Mouse (Mus musculus) embryo, embryonic 9.5 days (tissue): ENCODE results near the gene Frs3.
"Not testable (repeated sequence)": the region's sequence is repeated elsewhere in the genome, so short reads cannot be mapped to it uniquely, and the experiment has no call there.

ENCODE experiments used
- DNase-seq: peaks from one replicate; pipeline ENCODE4 v3.0.0-alpha.2; 2017; ENCODE audit errors: extremely low spot score

Gene Frs3

DNA sequence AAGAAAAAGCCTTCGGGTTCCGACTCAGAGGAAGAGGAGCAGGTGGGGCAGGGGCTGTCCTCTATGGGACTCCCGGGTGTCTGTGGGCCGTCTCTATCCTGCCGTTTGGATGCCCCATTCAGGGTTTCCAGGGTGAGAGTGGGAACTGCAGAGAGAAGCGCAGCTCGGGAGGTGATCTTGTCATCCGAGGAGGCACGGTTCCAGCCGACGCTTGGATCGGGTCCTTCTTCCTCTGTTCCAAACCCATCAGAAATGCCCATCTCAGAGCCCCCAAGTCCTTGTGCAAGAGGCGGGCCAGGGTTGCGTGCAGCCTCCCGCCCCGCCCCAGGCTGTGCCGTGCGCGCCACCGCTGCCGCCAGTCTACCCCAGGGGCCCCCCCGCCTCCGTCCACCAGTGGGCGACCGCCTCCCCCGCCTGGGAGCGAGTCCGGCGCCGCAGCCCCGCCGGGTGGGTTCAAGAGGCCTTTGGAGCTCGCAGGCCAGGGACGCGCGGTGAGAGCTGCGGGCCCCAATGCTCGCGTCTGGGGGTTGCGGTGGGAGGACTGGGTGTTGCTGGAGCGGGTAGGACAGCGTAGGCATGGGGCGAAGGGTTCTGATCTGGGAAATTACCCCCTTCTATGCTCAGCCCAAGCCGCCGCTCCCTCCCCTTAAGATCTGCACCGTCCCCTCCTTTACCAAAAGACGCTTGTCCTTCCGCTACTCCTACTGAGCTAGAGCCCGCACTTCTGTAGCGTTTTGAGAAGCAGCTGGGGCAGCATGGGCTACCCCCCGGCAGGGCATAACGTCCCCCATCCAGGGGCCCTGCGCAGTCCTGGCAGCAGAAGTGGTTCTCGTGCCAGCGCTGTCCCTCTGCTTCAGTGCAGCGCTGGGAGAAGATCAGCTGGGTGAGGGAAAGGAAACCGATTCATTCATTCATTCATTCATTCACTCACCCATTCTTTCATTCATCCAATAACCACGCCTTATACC, at the start of gene Frs3:
Frs3 (plus strand) TSS at position 423 of the 968 bp plus-strand sequence.
- DNase-seq = peak; percentile 77

DNA sequence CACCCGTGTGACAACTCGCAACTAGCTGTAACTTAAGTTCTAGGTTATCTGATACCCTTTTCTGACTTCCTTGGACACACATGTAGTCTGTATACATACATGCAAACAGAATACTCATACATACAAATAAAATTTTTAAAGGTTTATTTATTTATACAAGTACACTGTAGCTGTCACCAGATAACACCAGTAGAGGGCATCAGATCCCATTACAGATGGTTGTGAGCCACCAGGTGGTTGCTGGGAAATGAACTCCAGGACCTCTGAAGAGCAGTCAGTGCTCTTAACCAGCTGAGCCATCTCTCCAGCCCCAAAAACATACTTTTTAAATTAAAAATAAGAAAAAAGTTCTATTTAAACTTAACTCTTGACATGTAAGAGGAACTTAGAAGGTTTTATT, 45.8 kb upstream of the Frs3 start:
- no peak for DNase-seq

- peak; percentile 74 for DNase-seq
Measured at GRCm38 (mm10) chr17:47646683-47647082, 42.1 kb upstream of the Frs3 start.

- DNase-seq = no peak
Measured at GRCm38 (mm10) chr17:47648966-47649365, 39.9 kb upstream of the Frs3 start.

DNA sequence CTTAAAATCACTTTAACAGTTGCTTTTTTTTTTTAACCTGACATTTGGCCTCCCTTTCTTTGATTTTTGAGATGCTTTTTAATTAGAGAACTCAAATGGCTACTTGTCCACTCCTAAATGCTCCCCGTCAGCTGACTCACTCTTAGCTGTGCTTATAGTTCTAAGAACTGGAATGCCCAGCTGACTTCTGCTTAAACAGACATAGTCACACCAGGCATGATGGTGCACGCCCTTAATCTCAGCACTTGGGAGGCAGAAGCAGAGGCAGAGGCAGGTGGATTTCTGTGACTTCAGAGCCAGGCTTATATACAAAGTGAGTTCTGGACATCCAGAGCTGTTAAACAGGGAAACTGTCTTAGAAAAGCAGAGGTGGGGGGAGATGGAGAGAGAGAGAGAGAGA, 36.9 kb upstream of the Frs3 start:
- DNase-seq = no peak

DNA sequence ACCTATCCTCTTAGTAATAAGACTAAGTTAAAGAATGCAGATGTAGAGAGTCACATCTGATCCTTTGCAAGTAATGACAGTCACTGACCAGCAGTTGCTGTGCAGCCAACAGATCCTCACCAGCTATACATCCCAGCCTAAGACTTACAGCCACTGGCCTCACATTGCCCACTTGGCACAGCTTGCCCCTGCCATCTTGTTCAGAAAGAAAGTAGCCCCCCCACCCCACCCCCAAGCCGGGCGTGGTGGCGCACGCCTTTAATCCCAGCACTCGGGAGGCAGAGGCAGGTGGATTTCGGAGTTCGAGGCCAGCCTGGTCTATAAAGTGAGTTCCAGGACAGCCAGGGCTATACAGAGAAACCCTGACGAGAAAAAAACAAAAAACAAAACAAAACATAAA, 34.5 kb upstream of the Frs3 start:
- not testable (repeated sequence) for DNase-seq

DNA sequence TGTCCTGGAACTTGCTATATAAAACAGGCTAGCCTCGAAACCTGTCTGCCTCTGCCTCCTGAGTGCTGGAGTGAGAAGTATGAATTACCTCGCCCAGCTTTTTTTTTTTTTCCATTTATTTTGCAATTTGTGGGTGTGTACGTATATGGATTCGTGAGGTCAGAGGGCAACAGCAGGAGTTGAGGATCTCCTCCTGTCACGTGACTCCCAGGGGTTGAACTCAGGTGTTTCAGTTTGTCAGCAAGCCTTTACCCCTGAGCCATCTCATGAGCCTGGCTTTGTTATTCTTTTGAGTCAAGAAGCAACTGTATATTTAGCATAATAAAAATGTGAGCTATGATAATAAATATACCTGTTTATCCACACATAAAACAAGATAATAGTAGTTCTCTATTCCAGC, 33.1 kb upstream of the Frs3 start:
- DNase-seq = no peak

DNA sequence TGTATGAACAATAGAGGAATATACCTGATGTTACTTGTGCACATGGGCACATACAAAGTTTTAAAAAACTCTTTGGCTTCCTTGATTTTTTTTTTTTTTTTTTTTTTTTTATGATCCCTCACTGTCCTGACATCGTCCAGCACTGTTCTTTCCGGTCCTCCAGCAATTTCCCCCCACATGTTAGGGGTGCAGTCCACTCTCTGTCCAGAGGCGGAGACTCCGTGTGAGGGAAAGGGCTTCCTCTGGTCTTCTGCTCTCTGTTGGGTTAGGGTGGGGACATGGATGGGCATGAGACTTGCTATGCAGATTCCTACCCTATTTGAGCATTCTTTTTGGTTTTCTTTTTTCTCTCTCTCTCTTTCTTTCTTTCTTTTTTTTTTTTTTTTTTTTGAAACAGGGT, 30.9 kb upstream of the Frs3 start:
- DNase-seq = no peak

DNA sequence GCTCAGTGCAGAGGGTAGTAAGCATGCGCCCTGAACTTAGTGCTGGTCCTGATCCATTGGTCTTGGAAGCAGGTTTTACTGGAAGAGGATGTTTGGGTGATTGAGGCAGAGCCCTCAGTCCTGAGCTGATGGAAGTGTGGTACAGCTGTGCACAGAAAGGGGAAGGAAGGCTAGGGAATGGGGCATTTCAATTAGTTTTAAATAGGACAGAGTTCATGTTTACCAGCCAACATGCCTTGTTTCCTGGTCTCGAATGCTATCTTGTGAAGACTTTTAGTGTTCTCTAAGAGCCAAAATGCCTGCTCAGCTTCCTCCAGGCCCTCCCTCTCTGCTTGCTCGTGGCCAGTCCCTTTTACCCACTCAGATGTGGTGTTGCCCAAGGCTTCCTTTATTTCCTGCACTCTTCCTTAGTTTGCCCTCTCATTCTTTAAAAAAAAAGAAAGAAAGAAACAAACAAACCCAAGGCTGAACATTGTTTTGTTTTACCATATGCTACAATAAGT, 30.0 kb upstream of the Frs3 start:
- no peak for DNase-seq

DNA sequence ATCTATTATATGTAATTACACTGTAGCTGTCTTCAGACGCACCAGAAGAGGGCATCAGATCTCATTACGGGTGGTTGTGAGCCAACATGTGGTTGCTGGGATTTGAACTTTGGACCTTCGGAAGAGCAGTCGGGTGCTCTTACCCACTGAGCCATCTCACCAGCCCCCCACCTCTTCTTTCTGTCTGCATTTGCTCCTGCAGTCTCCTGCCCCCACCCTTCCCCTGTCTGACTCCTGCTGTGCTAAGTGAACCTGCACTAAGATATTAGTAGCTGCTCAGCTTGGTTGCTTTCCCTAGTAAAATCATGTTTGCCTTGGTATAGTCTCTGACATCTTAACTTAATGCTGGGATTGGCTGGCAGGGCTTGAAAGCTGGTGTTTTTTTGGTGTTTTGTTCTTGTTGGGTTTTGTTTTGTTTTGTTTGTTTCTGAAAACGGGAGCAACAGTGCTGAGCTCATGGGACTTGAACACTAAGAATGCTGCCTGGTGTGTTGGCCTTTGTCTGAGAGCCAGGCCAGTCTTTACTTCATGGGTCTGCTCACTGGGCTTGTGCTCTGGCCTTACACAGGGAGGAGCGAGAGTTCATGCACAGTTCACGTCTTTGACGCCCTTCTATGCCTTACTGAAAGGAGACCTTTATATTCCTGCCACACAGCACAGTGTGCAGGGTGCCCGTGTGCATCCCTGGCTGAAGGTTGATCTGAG, 25.7 kb upstream of the Frs3 start:
- peak; percentile 57 for DNase-seq

DNA sequence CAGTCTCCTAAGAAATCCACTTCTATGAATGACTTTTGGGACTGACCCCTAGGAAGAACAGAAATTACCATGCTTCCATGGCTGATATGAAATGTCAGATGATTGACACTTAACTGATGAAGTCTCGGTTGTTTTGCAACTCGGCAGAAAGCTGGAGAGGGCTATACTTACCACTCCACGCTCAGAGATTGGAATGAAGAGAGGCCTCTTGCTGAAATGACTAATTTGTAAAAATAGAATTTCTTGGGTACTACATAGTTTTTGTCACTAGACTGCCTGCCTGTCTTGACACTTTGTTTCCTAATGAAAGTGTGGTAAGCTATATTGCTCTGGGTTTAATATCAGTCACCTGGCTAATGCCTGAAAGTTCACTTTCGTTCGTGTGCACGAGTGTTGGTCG, 24.4 kb upstream of the Frs3 start:
- no peak for DNase-seq

GRCm38 (mm10) chr17:47669166-47669565, 19.7 kb upstream of the Frs3 start:
- no peak for DNase-seq

- no peak for DNase-seq
Measured at GRCm38 (mm10) chr17:47671988-47672310, 16.9 kb upstream of the Frs3 start.

DNA sequence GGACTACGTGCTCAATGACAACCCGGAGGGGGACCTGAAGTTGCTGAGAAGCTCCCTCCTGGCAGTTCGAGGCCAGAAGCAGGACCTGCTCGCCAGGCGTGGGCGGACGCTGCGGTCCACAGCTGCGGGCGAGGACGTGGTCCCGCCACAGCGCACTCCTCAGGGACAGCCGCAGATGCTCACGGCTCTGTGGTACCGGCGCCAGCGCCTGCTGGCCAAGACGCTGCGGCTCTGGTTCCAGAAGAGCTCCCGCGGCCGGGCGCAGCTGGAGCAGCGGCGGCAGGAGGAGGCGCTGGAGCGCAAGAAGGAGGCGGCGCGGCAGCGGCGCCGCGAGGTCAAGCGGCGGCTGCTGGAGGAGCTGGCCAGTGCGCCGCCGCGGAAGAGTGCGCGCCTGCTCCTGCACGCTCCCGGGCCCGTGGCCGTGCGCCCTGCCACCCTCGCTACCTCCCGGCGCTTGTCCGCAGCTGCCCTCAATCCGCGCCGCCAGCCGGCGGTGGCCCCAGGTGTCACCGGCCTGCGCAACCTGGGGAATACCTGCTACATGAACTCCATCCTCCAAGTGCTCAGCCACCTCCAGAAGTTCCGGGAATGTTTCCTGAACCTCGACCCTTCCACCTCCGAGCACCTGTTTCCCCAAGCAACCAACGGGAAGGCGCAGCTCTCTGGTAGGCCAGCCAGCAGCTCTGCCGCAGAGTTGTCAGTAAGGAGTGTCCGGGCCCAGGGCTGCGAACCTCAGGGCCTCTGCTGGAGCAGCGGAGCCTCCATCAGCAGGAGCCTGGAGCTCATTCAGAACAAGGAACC, 16.3 kb upstream of the Frs3 start:
- DNase-seq = peak; percentile 62

GRCm38 (mm10) chr17:47676581-47676980, 12.2 kb upstream of the Frs3 start:
- peak; percentile 76 for DNase-seq

GRCm38 (mm10) chr17:47678238-47678637, 10.6 kb upstream of the Frs3 start:
- DNase-seq = no peak

DNA sequence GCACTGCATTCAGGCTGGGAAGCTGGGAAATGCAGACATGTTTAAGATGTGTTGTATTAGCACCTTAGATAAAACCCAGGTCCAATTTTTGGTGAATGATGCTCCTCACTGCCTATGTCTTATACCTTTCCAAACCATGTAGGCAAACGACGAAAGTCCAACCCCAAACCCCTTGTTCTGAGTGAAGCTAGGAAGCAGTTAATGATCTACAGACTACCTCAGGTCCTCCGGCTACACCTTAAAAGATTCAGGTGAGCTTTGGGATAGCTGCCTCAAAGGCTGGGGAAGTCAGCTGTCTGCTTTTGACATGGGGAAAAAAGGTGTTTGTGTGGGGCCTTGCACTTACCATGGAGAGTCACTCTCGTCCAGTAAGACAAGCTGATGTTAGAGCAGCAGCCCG, 10.1 kb upstream of the Frs3 start:
- no peak for DNase-seq

DNA sequence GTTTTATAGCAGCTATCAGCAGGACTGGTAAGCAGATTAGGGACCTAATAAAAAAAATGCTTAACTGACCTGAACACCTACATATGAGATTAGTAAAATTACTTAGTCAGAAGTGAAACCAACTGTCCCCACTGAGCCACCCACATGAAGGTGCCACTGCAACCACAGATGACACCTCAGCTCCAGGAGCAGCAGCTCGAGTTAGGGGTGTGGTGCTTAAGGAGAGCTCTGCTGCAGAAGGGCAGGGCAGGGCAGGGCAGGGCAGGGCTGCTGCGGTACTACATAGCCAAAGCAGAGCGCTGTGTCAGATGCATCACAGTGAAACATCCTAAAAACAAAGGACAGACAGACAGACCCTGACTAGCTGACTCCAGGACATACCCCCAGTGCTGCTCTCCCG, 6.0 kb upstream of the Frs3 start:
- no peak for DNase-seq

GRCm38 (mm10) chr17:47687409-47688343, 1.2 kb upstream of the Frs3 start:
- DNase-seq = peak; percentile 92

DNA sequence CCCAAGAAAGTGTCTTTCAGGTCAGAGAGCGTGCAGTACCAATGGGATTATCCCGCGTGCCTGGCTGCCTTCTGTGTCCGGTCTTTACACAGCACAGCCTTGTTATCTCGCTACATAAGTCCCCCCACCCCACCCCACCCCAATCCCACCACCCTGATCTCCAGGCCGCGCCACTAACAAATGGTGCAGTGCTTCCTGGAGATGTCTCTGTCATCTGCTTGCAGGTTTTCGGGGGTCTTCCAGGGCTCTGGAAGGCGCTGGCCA, 554 bp upstream of the Frs3 start, which contains the start of gene Tomm6:
Tomm6 (minus strand) TSS at position 43 of the 264 bp plus-strand sequence.
- DNase-seq = no peak

- DNase-seq = no peak
Measured at GRCm38 (mm10) chr17:47689894-47690293, 1.1 kb downstream of the Frs3 start.
